Mouse (Mus musculus): ENCODE results near the gene Ebi3. TPM values are rescaled to one million over a fixed set of nuclear protein-coding genes. Genes with fewer than 3 reads are reported as not detected.

Ebi3 gene
- polyA plus RNA-seq, 1 experiment from 2014 or later = 5.9 TPM

DNA sequence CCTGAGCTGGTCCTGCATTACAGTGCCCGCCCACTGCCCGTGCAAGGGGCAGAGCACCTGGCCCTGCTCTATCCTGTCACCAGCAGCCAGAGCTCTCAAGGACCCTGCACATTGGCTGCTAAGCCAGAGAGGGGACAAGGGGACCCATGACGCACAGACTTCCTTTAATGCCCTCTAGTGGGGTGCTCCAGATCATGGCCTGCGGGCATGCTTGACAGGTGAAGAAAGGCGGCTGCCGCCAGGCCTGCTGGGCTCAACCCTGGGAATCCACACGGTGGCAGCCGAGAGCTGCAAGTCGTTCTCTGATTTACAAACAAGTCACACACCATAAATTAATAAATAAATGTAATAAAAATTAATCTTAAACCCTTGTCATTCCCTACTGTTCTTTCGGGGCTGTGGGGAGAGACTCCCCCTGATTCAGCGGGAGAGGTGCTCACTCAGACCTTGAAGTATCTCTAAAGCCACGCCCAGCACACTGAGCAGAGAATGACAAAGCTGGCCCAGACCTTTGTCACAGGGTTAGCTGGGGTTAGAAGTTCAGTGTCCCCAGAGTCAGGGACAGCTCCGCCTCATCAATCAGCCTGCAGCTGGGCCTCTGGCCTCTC, 23.9 kb downstream of the Ebi3 start:
- no peaks in the 10 kb centered on the region for H3K9me3 ChIP-seq
- 17% methylated on average over 13 of the region's 13 CpGs for WGBS
- ATAC-seq (ENCODE audit: low FRiP score, low read depth) = peak; percentile 67
- no peaks in the 10 kb centered on the region; the same call in 1 of the 2 replicates for H3K36me3 ChIP-seq
- H3K4me2 ChIP-seq = peak overlapping the region; percentile 25
- H3K27me3 ChIP-seq = no peaks in the 10 kb centered on the region
- no peak overlapping the region for H3K4me3 ChIP-seq
- 0 out of 2 replicates have a peak overlapping the region, but pooled peaks have one; percentile 10 for H3K9ac ChIP-seq
- H3K4me1 ChIP-seq (replicated peaks) = peaks cover 27% of the 10 kb centered on the region
- H3K27ac ChIP-seq (replicated peaks) = peak overlapping the region; percentile 65

DNA sequence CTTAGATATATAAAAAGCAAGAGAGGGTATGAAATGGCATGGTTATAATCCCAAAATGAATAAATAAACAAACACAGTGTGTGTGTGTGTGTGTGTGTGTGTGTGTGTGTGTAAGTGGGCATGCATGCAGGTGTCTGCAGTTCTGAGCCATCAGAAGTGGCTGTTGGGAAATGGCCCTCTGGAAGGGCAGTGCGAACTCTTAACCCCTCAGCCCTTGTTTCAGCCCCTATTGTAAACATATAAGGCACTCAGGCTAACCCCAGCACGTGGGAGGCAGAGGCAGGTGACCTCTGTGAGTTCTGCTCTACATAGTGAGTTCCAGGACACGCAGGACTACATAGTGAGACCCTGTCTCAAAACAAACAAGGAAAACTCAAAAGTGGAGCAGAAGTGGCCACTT, 24.9 kb downstream of the Ebi3 start:
- Histone ChIP-seq H3K27me3 (no peaks in the 10 kb centered on the region), H3K9me3 (no peaks in the 10 kb centered on the region), H3K9ac (no peak overlapping the region), H3K4me1 (replicated peaks) (peaks cover 18% of the 10 kb centered on the region), H3K4me3 (no peak overlapping the region), H3K27ac (replicated peaks) (peak overlapping the region; percentile 65), H3K36me3 (no peaks in the 10 kb centered on the region; the same call in 1 of the 2 replicates), H3K4me2 (no peak overlapping the region)
- ATAC-seq (ENCODE audit: low FRiP score, low read depth) = no peak
- 52% methylated on average over 3 of the region's 3 CpGs for WGBS

DNA sequence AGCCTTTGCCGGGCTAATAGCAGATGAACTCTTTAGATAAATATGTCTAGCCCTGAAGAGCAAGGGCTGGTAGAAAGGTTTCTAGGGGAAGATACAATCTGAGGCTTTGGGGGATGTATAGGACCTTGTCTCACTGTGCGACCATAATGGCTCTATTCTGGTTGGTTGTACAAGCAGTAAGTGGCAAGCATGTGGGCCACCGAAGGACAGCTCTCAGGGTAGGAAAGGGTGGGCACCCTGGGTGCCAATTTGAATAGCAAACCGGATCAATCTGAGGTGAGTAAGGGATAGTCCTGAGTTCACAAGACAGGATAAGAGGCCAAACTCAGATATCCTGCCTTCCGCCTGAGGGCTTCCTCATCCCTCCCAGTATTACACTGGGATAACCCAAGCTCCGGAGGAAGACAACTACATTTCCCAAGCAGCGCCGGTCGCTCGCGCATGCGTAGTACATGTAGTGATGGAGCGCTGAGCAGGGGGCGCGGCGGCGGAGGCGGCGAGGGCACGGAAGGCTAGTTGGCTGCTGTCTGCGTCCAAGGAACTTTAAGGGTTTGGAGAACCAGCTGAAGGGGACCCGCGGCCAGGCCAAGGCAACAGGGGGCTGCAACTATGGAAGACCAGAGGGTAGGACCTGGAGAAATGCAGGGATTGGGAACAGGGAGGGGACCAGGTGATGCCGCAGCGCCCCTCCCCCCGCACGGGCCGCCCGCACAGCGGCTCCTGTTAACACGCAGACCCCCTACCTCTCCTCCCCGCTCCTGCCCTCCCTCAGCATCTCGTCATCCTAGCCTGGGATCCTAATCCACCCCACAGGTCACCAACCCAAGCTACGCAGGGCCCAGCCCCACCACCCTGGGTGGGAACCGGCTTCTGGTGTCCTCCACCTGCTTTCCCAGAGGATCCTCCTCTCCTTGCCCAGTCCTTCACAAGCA, 33.9 kb downstream of the Ebi3 start, which contains the start of gene Fsd1:
Gene Fsd1, plus strand, starts transcription at position 480 of the 932 bp plus-strand sequence.
- Histone ChIP-seq H3K4me1 (replicated peaks) (peaks cover 16% of the 10 kb centered on the region), H3K4me2 (peak within 1 kb of the TSS; percentile 80), H3K36me3 (peaks cover 10% of the 10 kb centered on the region; the same call in 1 of the 2 replicates), H3K27me3 (no peaks in the 10 kb centered on the region), H3K9me3 (no peaks in the 10 kb centered on the region), H3K9ac (peak within 1 kb of the TSS; percentile 75), H3K4me3 (peak within 1 kb of the TSS; percentile 79), H3K27ac (replicated peaks) (peak within 1 kb of the TSS; percentile 79)
- ATAC-seq (ENCODE audit: low FRiP score, low read depth) = peak; percentile 85
- WGBS = 7% methylated on average over 35 of the region's 35 CpGs

DNA sequence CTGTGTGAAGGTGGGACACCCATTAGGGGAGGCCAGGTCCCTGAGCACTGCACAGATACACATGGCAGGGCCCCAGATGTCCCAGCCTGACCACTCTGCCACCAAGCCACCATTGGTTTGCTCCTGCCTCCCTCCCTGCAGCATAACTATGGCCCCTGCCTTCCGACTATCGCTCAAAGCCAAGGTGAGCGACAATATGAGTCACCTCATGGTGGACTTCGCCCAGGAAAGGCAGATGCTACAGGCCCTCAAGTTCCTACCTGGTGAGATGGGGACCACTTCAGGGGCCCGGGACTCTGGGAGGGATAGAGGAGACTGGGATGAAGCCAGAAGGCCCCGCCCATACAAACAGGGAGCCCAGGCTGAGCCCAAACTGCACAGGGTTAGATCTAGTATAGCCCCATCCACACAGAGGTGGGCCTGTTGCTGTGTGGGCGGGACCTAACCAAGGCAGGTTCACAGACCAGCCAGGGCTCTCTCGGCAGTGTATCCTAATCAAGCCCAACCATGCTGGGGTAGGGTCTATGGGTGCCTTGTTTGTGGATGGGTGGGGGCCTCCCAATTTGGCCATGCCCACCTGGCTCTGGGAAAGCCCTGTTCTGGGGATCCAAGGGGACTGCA, 37.9 kb downstream of the Ebi3 start:
- Histone ChIP-seq H3K36me3 (peaks cover 36% of the 10 kb centered on the region), H3K27me3 (no peaks in the 10 kb centered on the region)

DNA sequence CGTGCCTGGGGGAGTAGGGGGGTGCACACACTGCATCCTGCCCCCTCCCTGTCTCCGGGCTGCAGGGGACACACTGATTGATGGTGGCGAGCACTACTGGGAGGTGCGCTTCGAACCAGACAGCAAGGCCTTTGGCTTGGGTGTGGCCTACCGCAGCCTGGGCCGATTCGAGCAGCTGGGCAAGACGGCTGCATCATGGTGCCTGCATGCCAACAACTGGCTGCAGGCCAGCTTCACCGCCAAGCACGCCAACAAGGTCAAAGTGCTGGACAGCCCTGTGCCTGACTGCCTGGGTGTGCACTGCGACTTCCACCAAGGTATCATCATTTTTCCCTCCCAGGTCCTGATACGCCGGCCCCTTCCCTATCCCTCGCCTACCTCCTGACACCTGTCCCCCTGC, 43.6 kb downstream of the Ebi3 start:
- peaks cover 47% of the 10 kb centered on the region for H3K36me3 ChIP-seq
- H3K9me3 ChIP-seq = no peaks in the 10 kb centered on the region
- no peak for ATAC-seq (ENCODE audit: low FRiP score, low read depth)
- WGBS = 79% methylated on average over 15 of the region's 15 CpGs
- H3K27ac ChIP-seq (replicated peaks) = no peak overlapping the region
- no peak overlapping the region for H3K4me2 ChIP-seq
- H3K27me3 ChIP-seq = peaks cover 12% of the 10 kb centered on the region; the same call in 1 of the 2 replicates
- no peak overlapping the region for H3K9ac ChIP-seq
- H3K4me3 ChIP-seq = no peak overlapping the region
- no peaks in the 10 kb centered on the region for H3K4me1 ChIP-seq (replicated peaks)

More for the DNA sequence above, 37.9 kb downstream of the Ebi3 start:
- H3K4me1 ChIP-seq (replicated peaks) = peaks cover 16% of the 10 kb centered on the region
- H3K4me3 ChIP-seq = no peak overlapping the region
- H3K9ac ChIP-seq = no peak overlapping the region
- no peak overlapping the region for H3K4me2 ChIP-seq
- no peak for ATAC-seq (ENCODE audit: low FRiP score, low read depth)
- no peaks in the 10 kb centered on the region for H3K9me3 ChIP-seq
- 83% methylated on average over 8 of the region's 8 CpGs for WGBS
- H3K27ac ChIP-seq (replicated peaks) = no peak overlapping the region

DNA sequence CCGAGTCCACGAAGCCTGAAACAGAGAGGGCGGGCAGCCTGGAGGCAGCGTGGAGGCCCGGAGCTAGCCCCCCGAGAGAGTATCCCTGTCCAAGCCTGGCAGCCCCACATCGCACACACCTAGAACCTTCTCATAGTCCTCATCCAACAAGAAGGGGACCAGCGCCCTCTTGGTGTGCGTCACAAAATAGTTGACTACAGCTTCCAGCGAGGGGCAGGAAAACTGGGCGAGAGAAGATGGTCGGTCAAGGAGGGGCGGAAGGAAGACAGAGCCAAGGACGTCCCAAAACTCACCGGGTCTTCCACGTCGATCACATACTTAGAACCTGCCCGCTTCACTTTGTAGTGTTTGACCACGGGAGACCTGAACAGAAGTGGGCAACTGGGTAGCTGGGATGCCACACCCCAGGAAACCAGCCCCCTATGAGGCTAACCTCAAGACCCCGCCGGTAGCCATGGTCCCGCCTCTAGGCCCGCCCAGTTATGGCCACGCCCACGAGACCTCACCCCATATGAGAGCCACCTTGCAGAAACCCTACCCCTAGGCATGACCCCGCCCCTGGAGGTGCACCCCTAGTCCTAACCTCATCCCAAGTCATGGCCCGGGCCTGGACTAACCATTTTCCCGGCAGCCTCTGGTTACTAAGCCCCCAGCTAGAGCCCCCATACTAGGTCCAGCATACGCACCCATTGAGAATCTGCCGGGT, 47.5 kb downstream of the Ebi3 start:
- H3K27ac ChIP-seq (replicated peaks) = no peak overlapping the region
- H3K4me3 ChIP-seq = no peak overlapping the region
- no peak overlapping the region for H3K4me2 ChIP-seq
- H3K27me3 ChIP-seq = peaks cover 12% of the 10 kb centered on the region; the same call in 1 of the 2 replicates
- 0 out of 2 replicates have a peak, but pooled peaks have one; percentile 39 for ATAC-seq (ENCODE audit: low FRiP score, low read depth)
- no peak overlapping the region for H3K9ac ChIP-seq
- H3K36me3 ChIP-seq = peaks cover 22% of the 10 kb centered on the region
- H3K9me3 ChIP-seq = no peaks in the 10 kb centered on the region
- 10% methylated on average over 30 of the region's 30 CpGs for WGBS
- H3K4me1 ChIP-seq (replicated peaks) = no peaks in the 10 kb centered on the region

DNA sequence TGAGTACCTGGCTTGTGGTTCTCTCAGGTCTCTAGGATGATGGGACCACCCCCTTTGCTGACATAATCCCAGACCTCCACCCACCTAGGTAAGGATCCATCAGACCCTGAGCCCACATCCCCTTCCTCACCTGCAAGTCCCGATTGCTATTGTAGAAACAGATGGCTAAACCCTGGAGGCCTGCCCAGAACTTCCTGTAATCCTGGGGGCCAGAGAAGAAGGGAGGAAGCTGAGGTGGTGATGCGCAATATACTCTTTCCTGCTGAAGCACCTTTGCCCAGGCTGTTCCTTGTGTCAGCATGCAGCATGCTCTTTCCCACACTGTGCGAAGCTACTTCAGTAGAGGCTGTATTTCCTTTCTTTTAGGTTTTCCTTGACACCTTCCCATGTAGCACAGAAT, 50.6 kb downstream of the Ebi3 start:
- WGBS = 90% methylated on average over 3 of the region's 3 CpGs

DNA sequence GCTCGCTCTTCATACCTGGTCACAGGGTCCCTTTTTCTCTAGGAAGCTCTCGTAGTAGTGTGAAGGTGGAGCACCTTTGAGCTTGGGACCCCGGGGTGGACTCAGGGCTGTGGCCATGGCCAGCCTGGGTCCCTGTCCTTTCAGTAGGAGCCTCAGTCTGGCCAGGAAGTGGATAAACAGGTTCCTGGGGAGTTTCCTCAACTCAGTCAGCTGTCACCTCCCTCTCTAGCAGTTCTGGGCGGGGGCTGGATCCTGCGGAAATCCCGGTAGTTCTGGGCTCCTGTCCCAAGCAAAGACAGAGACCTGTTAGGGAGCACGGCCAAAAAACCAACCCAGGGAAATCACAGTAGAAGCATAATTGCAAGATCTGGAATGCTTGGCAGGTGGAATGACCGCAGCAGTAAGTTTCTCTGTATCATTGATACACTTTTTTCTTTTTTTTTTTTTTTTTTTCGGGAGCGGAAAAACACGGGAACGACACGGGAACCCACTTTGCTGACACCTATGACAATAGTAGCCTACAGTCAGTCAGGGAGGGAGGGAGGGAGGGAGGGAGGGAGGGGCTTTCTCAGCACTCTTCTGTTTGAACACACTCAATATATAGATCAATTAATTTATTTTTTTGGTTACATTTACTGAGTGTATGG, 53.1 kb downstream of the Ebi3 start, which contains the start of the genes Stap2 and Mpnd:
Gene Stap2, minus strand, starts transcription at position 170 of the 647 bp plus-strand sequence.
Gene Mpnd, plus strand, starts transcription at position 297 of the 647 bp plus-strand sequence.
- H3K4me1 ChIP-seq (replicated peaks) = peaks cover 18% of the 10 kb centered on the region
- H3K9me3 ChIP-seq = no peaks in the 10 kb centered on the region
- H3K4me2 ChIP-seq = no peak within 1 kb of the TSS
- H3K27ac ChIP-seq (replicated peaks) = no peak within 1 kb of the TSS
- 0 out of 2 replicates have a peak, but pooled peaks cover 4% of the 10 kb centered on the region for H3K27me3 ChIP-seq
- WGBS = 64% methylated on average over 13 of the region's 13 CpGs
- ATAC-seq (ENCODE audit: low FRiP score, low read depth) = no peak
- H3K36me3 ChIP-seq = no peaks in the 10 kb centered on the region
- no peak within 1 kb of the TSS for H3K9ac ChIP-seq
- H3K4me3 ChIP-seq = no peak within 1 kb of the TSS

More for the DNA sequence above, 50.6 kb downstream of the Ebi3 start:
- Histone ChIP-seq H3K4me2 (no peak overlapping the region), H3K4me3 (no peak overlapping the region), H3K4me1 (replicated peaks) (peaks cover 9% of the 10 kb centered on the region), H3K9me3 (no peaks in the 10 kb centered on the region), H3K27ac (replicated peaks) (no peak overlapping the region), H3K36me3 (no peaks in the 10 kb centered on the region), H3K27me3 (peaks cover 12% of the 10 kb centered on the region; the same call in 1 of the 2 replicates), H3K9ac (no peak overlapping the region)
- ATAC-seq (ENCODE audit: low FRiP score, low read depth) = no peak

Other genes with a start within 250 kb of the Ebi3 start
- gene Pot1b, start 240.0 kb upstream of the Ebi3 start, polyA plus RNA-seq (2015; fragmentation: Nextera tagmentation; extraction: Ambion mirVana) = 6.4 and 8.5 TPM in 2 replicates
- 0.18 and 0.21 TPM in 2 replicates for gene Adgre4, start 202.7 kb upstream of the Ebi3 start, polyA plus RNA-seq (2015; fragmentation: Nextera tagmentation; extraction: Ambion mirVana)
- 11.2 and 11.7 TPM in 2 replicates for gene Zfp119a, start 73.7 kb upstream of the Ebi3 start, polyA plus RNA-seq (2015; fragmentation: Nextera tagmentation; extraction: Ambion mirVana)
- 14.4 and 15.4 TPM in 2 replicates for gene Zfp959, start 60.5 kb upstream of the Ebi3 start, polyA plus RNA-seq (2015; fragmentation: Nextera tagmentation; extraction: Ambion mirVana)
- gene Zfp119b, start 3.1 kb upstream of the Ebi3 start, polyA plus RNA-seq (2015; fragmentation: Nextera tagmentation; extraction: Ambion mirVana) = 7.5 and 8.3 TPM in 2 replicates
- gene Yju2, start 6.5 kb downstream of the Ebi3 start, polyA plus RNA-seq (2015; fragmentation: Nextera tagmentation; extraction: Ambion mirVana) = 22.7 and 22.9 TPM in 2 replicates
- 174 and 179 TPM in 2 replicates for gene Shd, start 17.8 kb downstream of the Ebi3 start, polyA plus RNA-seq (2015; fragmentation: Nextera tagmentation; extraction: Ambion mirVana)
- gene Fsd1, start 33.9 kb downstream of the Ebi3 start, polyA plus RNA-seq (2015; fragmentation: Nextera tagmentation; extraction: Ambion mirVana) = 193 and 215 TPM in 2 replicates
- gene Stap2, start 52.9 kb downstream of the Ebi3 start, polyA plus RNA-seq (2015; fragmentation: Nextera tagmentation; extraction: Ambion mirVana) = 6.2 and 6.5 TPM in 2 replicates
- gene Mpnd, start 53.1 kb downstream of the Ebi3 start, polyA plus RNA-seq (2015; fragmentation: Nextera tagmentation; extraction: Ambion mirVana) = 145 and 149 TPM in 2 replicates
- gene Sh3gl1, start 84.0 kb downstream of the Ebi3 start, polyA plus RNA-seq (2015; fragmentation: Nextera tagmentation; extraction: Ambion mirVana) = 108 and 111 TPM in 2 replicates
- 7.6 and 7.8 TPM in 2 replicates for gene Chaf1a, start 87.8 kb downstream of the Ebi3 start, polyA plus RNA-seq (2015; fragmentation: Nextera tagmentation; extraction: Ambion mirVana)
- 76.1 and 77.1 TPM in 2 replicates for gene Ubxn6, start 122.4 kb downstream of the Ebi3 start, polyA plus RNA-seq (2015; fragmentation: Nextera tagmentation; extraction: Ambion mirVana)
- gene Hdgfl2, start 127.0 kb downstream of the Ebi3 start, polyA plus RNA-seq (2015; fragmentation: Nextera tagmentation; extraction: Ambion mirVana) = 141 and 145 TPM in 2 replicates
- gene Plin4, start 157.2 kb downstream of the Ebi3 start, polyA plus RNA-seq (2015; fragmentation: Nextera tagmentation; extraction: Ambion mirVana) = 0.08 and 0.21 TPM in 2 replicates
- gene Plin5, start 165.0 kb downstream of the Ebi3 start, polyA plus RNA-seq (2015; fragmentation: Nextera tagmentation; extraction: Ambion mirVana) = 1.7 and 2.5 TPM in 2 replicates
- gene Lrg1, start 169.4 kb downstream of the Ebi3 start, polyA plus RNA-seq (2015; fragmentation: Nextera tagmentation; extraction: Ambion mirVana) = 0.33 and 0.62 TPM in 2 replicates
- 17.4 and 19.2 TPM in 2 replicates for gene Sema6b, start 187.7 kb downstream of the Ebi3 start, polyA plus RNA-seq (2015; fragmentation: Nextera tagmentation; extraction: Ambion mirVana)
- gene Tnfaip8l1, start 209.8 kb downstream of the Ebi3 start, polyA plus RNA-seq (2015; fragmentation: Nextera tagmentation; extraction: Ambion mirVana) = 9.5 and 10.7 TPM in 2 replicates
- gene Mydgf, start 231.3 kb downstream of the Ebi3 start, polyA plus RNA-seq (2015; fragmentation: Nextera tagmentation; extraction: Ambion mirVana) = 76.2 and 78.6 TPM in 2 replicates